Mouse (Mus musculus): Measurements from ENCODE around the gene Ap3b2. TPM values are rescaled to one million over a fixed set of nuclear protein-coding genes. Genes with fewer than 3 reads are reported as not detected.

Gene Ap3b2
- 0.35 and 0.57 TPM in 2 replicates for polyA plus RNA-seq (2015; fragmentation: Nextera tagmentation; extraction: Ambion mirVana)

GRCm38 (mm10) chr7:81493331-81494021, at the start of gene Ap3b2:
Gene Ap3b2 (minus strand): TSS chr7:81493925.
- DNase-seq (ENCODE audit: low spot score): peak; percentile 46

GRCm38 (mm10) chr7:81542934-81543333, 49.2 kb upstream of the Ap3b2 start:
- DNase-seq (ENCODE audit: low spot score): no peak

DNA sequence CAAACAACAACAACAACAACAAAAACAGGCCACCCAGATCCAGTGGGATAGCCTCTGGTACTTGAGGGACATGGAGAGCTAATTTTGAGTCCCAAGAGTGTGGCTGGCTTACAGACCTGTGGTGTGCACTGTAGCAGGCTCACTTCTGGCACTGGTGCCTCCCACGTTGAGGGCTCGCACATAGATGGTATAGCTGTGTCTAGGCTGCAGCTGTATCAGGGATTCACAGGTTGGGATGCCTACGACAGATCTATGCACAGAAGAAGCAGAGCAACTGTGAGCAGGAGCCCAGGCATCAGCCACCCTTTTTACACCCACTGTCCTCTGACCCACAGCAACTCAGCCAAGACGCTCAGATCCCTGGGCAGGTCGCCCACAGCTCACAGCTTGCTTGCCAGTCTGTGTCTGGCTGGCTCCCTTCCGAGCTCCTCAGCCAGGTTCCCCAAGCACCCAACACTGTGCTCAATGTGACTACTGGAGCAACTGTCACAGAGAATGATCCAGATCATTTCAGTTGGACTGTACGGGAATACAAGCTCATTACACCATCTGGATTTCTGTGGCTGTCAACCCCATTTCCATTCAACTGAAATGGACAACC, 48.3 kb upstream of the Ap3b2 start:
- no peak for DNase-seq (ENCODE audit: low spot score)

- DNase-seq (ENCODE audit: low spot score): no peak
Measured at GRCm38 (mm10) chr7:81540999-81541398, 47.3 kb upstream of the Ap3b2 start.

DNA sequence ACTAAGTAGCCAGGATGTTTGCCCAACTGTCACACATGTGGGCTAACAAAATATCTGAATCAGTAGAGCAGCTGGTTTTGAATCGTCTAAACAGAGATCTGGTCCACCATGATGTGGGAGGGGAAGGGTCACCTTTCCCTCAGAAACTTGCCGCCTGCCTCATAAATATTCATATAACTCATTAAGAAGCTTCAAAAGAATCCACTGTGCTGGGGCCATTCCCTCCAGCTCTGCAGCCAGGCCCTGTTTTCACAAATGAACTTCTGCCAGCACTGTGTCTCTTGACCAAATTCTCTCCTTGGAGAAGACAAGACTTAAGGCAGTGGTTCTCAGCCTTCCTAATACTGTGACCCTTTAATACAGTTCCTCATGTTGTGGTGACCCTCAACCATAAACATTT, 45.8 kb upstream of the Ap3b2 start:
- DNase-seq (ENCODE audit: low spot score): no peak

DNA sequence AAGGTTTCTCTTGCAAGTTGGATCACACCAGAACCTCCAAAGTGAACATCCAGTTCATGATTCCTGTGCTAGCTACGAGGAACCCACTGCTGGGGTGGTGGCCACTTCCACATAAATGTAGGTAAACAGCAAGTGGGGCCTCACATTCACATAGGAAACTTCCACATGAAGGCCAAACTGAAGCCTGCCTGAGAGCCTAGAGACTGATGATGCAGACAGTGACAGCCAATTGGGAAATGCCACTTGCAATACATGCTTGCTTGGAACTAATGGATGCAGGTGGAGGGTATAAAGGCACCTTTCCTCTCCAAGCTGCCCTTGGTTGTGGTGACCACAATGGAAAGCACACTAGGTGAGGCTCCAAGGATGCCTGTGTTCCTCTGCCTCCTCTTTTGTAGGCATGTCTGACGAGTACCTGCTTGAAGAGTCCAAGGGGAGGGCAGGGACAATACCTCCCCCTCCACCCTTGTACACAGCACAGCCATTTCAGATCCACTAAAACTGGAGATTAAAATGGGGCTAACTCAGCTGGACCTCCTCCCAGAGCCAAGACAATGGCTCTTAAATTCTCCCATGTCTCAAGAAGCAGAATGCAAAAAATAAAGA, 44.4 kb upstream of the Ap3b2 start:
- DNase-seq (ENCODE audit: low spot score): peak; percentile 47

DNA sequence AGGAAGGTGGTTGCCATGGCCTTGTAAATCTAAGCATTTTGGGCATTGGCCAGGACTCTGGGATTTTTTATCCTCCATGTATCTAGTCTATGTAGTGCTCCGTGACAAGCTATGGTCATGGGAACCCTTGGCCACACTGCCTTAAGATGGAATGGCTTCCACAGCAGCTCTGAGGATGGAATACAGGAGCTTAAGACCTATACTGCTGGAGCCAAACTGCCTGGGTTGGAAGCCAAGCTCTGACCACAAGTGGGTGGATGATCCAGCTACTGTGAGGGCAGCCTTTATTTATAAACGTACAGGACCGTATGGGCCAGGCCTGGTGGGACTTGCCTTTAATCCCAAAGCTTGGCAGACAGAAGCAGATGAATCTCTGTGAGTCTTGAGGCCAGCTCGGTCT, 42.8 kb upstream of the Ap3b2 start:
- no peak for DNase-seq (ENCODE audit: low spot score)

GRCm38 (mm10) chr7:81531462-81531861, 37.7 kb upstream of the Ap3b2 start:
- DNase-seq (ENCODE audit: low spot score): no peak

DNA sequence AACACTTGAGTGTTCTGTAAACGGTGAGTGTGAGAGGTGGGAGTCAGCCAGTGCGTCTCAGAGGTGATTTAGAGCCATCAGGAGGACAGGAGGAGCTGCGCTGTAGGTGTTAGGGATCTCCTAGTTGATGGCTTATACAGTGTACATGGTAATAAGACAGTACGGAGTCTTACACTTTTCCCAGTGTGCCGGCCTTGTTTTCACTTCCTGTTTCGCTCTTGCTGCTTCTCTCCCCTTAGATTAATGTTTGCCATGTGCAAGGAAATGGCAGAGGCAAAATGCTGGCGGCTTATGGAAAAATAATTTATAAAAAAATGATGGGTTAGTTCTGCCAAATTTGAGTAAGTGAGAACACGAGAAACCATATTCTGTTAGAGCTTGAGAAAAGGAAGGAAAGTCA, 35.2 kb upstream of the Ap3b2 start:
- no peak for DNase-seq (ENCODE audit: low spot score)

DNA sequence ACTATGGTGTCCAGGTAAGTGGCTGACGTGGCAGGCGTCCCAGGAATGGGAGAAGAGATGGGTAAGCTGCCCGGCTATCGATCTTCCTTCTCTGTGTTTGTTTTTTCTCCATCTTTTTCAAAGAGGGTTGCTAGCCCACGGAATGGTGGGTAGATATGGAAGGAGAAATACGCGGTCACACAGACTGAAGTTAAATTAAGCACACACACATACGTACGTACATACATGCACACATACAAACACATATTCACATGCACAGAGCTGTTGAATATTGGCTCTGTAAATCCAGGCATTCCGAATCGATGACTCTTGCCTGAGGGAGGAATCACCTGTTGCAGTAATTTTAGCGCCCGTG, 29.9 kb upstream of the Ap3b2 start:
- no peak for DNase-seq (ENCODE audit: low spot score)

- DNase-seq (ENCODE audit: low spot score): peak; percentile 97
Measured at GRCm38 (mm10) chr7:81523008-81523662, 29.4 kb upstream of the Ap3b2 start.

- peak; percentile 29 for DNase-seq (ENCODE audit: low spot score)
Measured at GRCm38 (mm10) chr7:81516154-81517030, 22.7 kb upstream of the Ap3b2 start.

GRCm38 (mm10) chr7:81514906-81515590, 21.3 kb upstream of the Ap3b2 start:
- peak; percentile 58 for DNase-seq (ENCODE audit: low spot score)

DNA sequence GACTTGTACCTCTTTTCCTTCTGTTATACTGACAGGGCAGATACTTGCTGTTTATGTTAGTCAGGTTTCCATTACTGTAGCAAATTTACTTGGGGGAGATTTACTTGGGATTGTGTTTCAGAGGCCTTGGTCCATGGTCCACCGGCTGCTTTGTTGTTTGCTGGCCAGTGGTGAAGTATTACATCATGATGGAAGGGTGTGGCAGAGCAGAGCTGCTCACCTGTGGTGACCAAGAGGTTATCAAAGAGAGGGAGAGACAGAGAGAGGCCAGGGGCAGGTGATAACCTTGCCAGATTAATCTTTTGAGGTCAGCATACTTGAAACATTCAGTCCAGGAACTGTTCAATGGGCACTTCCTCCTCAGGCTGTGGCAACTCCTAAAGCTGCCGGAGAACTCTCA, 7.3 kb upstream of the Ap3b2 start:
- no peak for DNase-seq (ENCODE audit: low spot score)

DNA sequence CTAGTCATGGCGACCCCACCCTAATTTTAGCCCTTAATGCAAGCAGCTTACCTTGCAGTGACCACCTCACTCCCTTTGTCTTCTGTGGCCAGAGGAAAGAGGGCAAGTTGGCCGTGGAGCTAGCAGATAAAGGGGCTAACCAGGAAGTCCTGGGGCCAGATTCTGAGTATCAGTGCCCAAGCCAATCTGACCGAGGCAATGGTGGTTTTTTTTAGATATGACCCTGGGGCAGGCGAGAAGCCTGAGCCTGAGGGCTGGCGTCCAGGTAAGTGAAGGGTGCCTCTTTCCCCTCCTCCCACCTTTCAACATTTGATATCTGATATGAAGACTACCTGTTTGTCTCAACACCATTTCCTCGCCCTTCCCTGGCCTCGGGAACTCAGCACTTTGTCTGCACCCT, 4.5 kb upstream of the Ap3b2 start, which contains the start of gene BC048679:
Gene BC048679 (minus strand): TSS at position 101 of the 400 bp plus-strand sequence.
- DNase-seq (ENCODE audit: low spot score): no peak

GRCm38 (mm10) chr7:81497171-81497570, 3.4 kb upstream of the Ap3b2 start:
- DNase-seq (ENCODE audit: low spot score): no peak

DNA sequence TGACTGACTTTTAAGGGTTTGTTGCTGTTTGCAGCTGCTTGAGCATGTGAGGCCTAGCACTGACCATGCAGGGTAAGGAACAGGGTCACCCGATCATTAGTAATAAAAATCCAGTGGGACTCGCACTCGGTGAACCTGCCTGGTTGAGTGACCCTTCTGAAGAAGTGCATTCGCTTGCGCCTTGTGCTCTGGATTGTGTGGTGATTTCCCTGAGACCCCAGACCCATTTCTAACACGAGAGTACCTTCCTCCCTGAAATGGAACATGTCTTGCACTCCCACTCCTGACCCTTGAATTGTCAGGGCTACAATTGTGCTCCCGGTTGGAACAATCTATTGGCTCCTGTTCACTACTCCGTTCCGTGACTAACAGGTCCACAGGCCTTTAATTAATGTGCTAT, 1.1 kb downstream of the Ap3b2 start:
- DNase-seq (ENCODE audit: low spot score): no peak

DNA sequence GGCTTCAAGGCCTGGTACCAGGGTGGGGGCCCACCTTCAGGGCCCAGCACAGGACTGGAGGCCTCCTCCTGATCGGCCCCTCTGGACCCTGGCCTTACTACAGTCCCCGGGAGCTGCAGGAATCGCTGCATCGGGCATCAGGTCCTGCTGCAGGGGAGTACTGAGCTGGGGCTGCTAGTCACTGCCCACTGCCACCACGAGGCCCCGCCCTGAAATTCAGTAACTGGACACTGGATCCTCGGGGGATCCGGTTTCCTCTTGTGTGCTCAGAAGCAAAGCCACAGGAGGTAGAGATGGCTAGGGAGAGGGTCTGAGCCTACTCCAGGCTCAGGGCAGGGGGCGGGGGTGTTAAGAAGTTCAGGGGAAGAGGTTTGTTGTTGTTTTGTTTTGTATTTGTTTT, 4.1 kb downstream of the Ap3b2 start:
- no peak for DNase-seq (ENCODE audit: low spot score)

- DNase-seq (ENCODE audit: low spot score): no peak
Measured at GRCm38 (mm10) chr7:81480800-81481199, 12.9 kb downstream of the Ap3b2 start.

DNA sequence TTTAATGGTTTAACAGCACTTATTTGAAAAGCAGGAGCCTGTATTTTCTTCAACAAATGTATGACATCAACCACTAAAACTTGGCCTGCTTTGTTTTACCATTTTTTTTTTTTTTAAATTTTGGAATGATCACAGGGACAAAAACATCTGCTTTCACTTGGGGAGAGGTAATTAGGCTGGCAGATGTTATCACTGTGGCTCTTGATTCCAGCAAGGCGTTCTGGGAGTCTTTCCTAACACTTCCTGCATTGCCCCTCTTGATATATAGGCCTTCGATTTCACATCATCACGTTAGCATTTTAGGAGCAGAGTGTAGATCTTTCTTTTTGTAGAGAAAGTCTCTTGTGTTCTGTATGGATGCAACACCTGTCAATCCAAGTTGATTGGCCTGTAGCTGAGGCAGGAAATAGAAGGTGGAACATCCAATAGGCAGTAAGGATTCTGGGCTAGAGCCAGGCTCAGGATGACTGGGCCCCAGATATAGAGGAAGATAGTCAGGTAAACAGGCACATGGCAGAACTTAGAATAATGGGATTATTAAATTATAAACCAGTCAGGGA, 14.1 kb downstream of the Ap3b2 start:
- DNase-seq (ENCODE audit: low spot score): no peak

Data from thymus, postnatal 0 days (tissue).